Mouse (Mus musculus): Measurements from ENCODE around the gene Ccdc9.

DNA sequence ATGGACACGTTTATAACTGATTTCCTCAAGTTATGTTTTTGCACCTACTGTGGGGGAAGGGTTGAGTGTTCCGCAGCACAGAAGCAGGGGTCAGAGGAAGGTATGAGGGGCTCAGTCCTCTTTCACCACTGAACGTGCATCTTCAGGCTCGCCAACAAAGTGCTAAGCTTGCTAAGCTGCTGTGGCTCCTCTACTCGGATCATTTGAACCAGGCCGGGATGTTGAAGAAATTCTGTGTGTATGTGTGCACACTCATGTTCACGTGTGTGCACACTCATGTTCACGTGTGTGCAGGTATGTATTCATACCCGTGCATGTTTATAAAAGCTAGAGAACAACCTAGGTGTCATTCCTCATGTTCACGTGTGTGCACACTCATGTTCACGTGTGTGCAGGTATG lies 20.7 kb downstream of the Ccdc9 start:
- TF ChIP-seq POLR2A (IDR thresholded peaks at IDR 0.05; ENCODE audit: extremely low read depth, insufficient read depth, low read length) (no peak), CTCF (IDR thresholded peaks at IDR 0.05; ENCODE audit: low read depth, low read length) (no peak)

Measured in liver, adult 2 months (tissue).